Comparison of ENCODE assay signal across 26 mouse cellular contexts in genomic region chr2:131683734-131684133, GRCm38 (mm10).
DNase-seq lines count a peak whose midpoint lies in the region; ATAC-seq lines count a peak whose summit lies in the region.
"Had no signal": no experiment of that assay in that cellular context is flagged by ENCODE, and none has a peak within 500 bp of the region (broad histone marks: within the 10 kb centered on the region; RNA-seq: fewer than 3 reads in every experiment).

No protein-coding gene starts in this region.

- ATAC-seq in heart, embryonic 13.5 days (ENCODE audit: extremely low read depth, insufficient number of reproducible peaks, low FRiP score, low TSS enrichment), result no peak
- ATAC-seq in heart, embryonic 16.5 days (replicated peaks; ENCODE audit: extremely low read depth, insufficient read depth, low FRiP score), result peak; percentile 85
- ATAC-seq in midbrain, embryonic 11.5 days (ENCODE audit: low FRiP score), result no peak
- ATAC-seq: activated CD4-positive, CD25-positive, alpha-beta regulatory T cell, adult 4 months; forebrain, embryonic 15.5 days; intestine, postnatal 0 days had no signal

- no peaks in the 10 kb centered on the region for H3K36me3 ChIP-seq in heart, embryonic 13.5 days
- no peaks in the 10 kb centered on the region for H3K36me3 ChIP-seq in heart, embryonic 16.5 days (ENCODE audit: control insufficient read depth, insufficient read depth)
- no peaks in the 10 kb centered on the region for H3K36me3 ChIP-seq in midbrain, embryonic 11.5 days (ENCODE audit: control insufficient read depth, insufficient read depth, low read length)
- H3K36me3 ChIP-seq: embryonic facial prominence, embryonic 10.5 days; embryonic facial prominence, embryonic 13.5 days; forebrain, embryonic 12.5 days; forebrain, embryonic 15.5 days; hindbrain, embryonic 12.5 days; hindbrain, embryonic 15.5 days had no signal

- intact Hi-C loops in heart, postnatal 25 days (cut with DNase I), result no loop called here

- no peaks in the 10 kb centered on the region for H3K9me3 ChIP-seq in heart, embryonic 13.5 days
- no peaks in the 10 kb centered on the region for H3K9me3 ChIP-seq in heart, embryonic 16.5 days (replicated peaks; ENCODE audit: control insufficient read depth, low read length)
- no peaks in the 10 kb centered on the region for H3K9me3 ChIP-seq in midbrain, embryonic 11.5 days (ENCODE audit: control insufficient read depth, low read length)
- H3K9me3 ChIP-seq: embryonic facial prominence, embryonic 10.5 days; embryonic facial prominence, embryonic 13.5 days; forebrain, embryonic 12.5 days; forebrain, embryonic 15.5 days; hindbrain, embryonic 12.5 days; hindbrain, embryonic 15.5 days had no signal

- WGBS in heart, embryonic 13.5 days, result 52% methylated on average over 2 of the region's 2 CpGs
- 60% methylated on average over 2 of the region's 2 CpGs for WGBS in heart, embryonic 16.5 days
- 85% methylated on average over 2 of the region's 2 CpGs for WGBS in midbrain, embryonic 11.5 days

- no peak overlapping the region for H3K9ac ChIP-seq in heart, embryonic 13.5 days
- no peak overlapping the region for H3K9ac ChIP-seq in heart, embryonic 16.5 days (ENCODE audit: low read length)
- no peak overlapping the region for H3K9ac ChIP-seq in midbrain, embryonic 11.5 days (ENCODE audit: low read length)
- H3K9ac ChIP-seq: embryonic facial prominence, embryonic 13.5 days; forebrain, embryonic 12.5 days; forebrain, embryonic 15.5 days; hindbrain, embryonic 12.5 days; hindbrain, embryonic 15.5 days had no signal

- no peak overlapping the region for H3K4me3 ChIP-seq in heart, embryonic 13.5 days
- H3K4me3 ChIP-seq in heart, embryonic 16.5 days (ENCODE audit: low read length), result no peak overlapping the region
- H3K4me3 ChIP-seq in midbrain, embryonic 11.5 days (ENCODE audit: low read depth, low read length), result no peak overlapping the region
- H3K4me3 ChIP-seq: embryonic facial prominence, embryonic 10.5 days; embryonic facial prominence, embryonic 13.5 days; erythroblast, embryonic 14.5 days; forebrain, embryonic 12.5 days; forebrain, embryonic 15.5 days; hindbrain, embryonic 12.5 days; hindbrain, embryonic 15.5 days had no signal

- DNase-seq in heart, adult 11 months, result peak; percentile 91
- no peak for DNase-seq in heart, postnatal 25 days (ENCODE audit: low spot score)
- peak; percentile 5 to 25 for DNase-seq in heart, adult 9 months (ENCODE audit: low spot score in 2 of 2)
- no peak for DNase-seq in heart, postnatal 4 days
- DNase-seq in midbrain, embryonic 11.5 days (ENCODE audit: low spot score, missing footprints), result no peak
- no peak for DNase-seq in layer of hippocampus, postnatal 25 days (ENCODE audit: extremely low spot score in 1 of 2, low spot score in 1 of 2)
- DNase-seq: adrenal gland, adult 8-10 months; adrenal gland, postnatal 25 days; cerebellum, adult 11-12 months; cerebellum, adult 8-10 months; cerebellum, postnatal 10 days; cerebellum, postnatal 36 days; embryo, embryonic 11 days; gastrocnemius, postnatal 25 days; kidney, adult 2 months had no signal

- no peak overlapping the region for H3K4me2 ChIP-seq in heart, embryonic 13.5 days
- no peak overlapping the region for H3K4me2 ChIP-seq in heart, embryonic 16.5 days (ENCODE audit: low read depth, low read length)
- H3K4me2 ChIP-seq in midbrain, embryonic 11.5 days, result no peak overlapping the region
- H3K4me2 ChIP-seq: embryonic facial prominence, embryonic 13.5 days; forebrain, embryonic 12.5 days; forebrain, embryonic 15.5 days; hindbrain, embryonic 12.5 days; hindbrain, embryonic 15.5 days had no signal

- no peaks in the 10 kb centered on the region for H3K27me3 ChIP-seq in heart, embryonic 13.5 days (replicated peaks)
- H3K27me3 ChIP-seq in heart, embryonic 16.5 days (ENCODE audit: control insufficient read depth, insufficient read depth, low read length), result no peaks in the 10 kb centered on the region
- H3K27me3 ChIP-seq in midbrain, embryonic 11.5 days (ENCODE audit: control insufficient read depth, insufficient read depth, low read length), result no peaks in the 10 kb centered on the region
- H3K27me3 ChIP-seq: embryonic facial prominence, embryonic 13.5 days; forebrain, embryonic 12.5 days; forebrain, embryonic 15.5 days; hindbrain, embryonic 12.5 days; hindbrain, embryonic 15.5 days had no signal

- H3K4me1 ChIP-seq in heart, embryonic 13.5 days, result peaks cover 36% of the 10 kb centered on the region
- H3K4me1 ChIP-seq in heart, embryonic 16.5 days (ENCODE audit: control insufficient read depth, insufficient read depth, low read length), result peaks cover 14% of the 10 kb centered on the region
- no peaks in the 10 kb centered on the region for H3K4me1 ChIP-seq in midbrain, embryonic 11.5 days (ENCODE audit: control insufficient read depth, insufficient read depth, low read length)
- H3K4me1 ChIP-seq: embryonic facial prominence, embryonic 10.5 days; forebrain, embryonic 12.5 days; forebrain, embryonic 15.5 days; hindbrain, embryonic 12.5 days; hindbrain, embryonic 15.5 days had no signal

- peak overlapping the region; percentile 73 for H3K27ac ChIP-seq in heart, embryonic 13.5 days (replicated peaks)
- H3K27ac ChIP-seq in heart, embryonic 16.5 days (ENCODE audit: low read length), result peak overlapping the region; percentile 82
- no peak overlapping the region for H3K27ac ChIP-seq in midbrain, embryonic 11.5 days (ENCODE audit: low read depth, low read length)
- H3K27ac ChIP-seq: embryonic facial prominence, embryonic 10.5 days; embryonic facial prominence, embryonic 13.5 days; forebrain, embryonic 12.5 days; forebrain, embryonic 15.5 days; hindbrain, embryonic 12.5 days; hindbrain, embryonic 15.5 days had no signal

Comparison
In these comparisons a context has a peak if more than half of its experiments do, and no peak if none do; other contexts are left out.
1. DNase-seq: peak in heart, adult 11 months (single experiment) and heart, adult 9 months (2 of 2); none in heart, postnatal 25 days (single experiment), heart, postnatal 4 days (single experiment), midbrain, embryonic 11.5 days (single experiment) and layer of hippocampus, postnatal 25 days (0 of 2).